Mouse (Mus musculus): ENCODE data around the gene Nlrp3. TPM values are rescaled to one million over a fixed set of nuclear protein-coding genes. Genes with fewer than 3 reads are reported as not detected.

Nlrp3 gene
- polyA plus RNA-seq, 1 experiment: 4.1 TPM

DNA sequence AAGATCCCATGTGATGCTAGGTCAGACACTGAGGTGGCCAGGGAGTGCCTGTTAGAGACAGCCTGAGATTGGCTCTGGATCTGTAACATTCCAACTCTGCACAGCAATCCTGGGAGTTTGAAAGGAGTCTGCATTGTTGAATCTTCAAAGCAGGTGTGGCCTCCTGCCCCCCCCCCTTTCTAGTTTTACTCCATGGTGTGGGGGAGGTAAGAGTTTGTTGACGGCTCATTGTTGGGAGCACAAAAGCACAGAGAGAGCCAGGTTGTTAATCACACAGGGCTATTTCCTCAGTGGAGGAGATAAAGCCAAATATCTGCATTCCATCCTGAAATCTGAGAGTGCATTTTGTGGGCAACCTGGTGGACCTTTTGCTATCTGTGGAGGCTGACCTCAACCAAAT is 29.8 kb upstream of the Nlrp3 start:
- TF ChIP-seq CTCF (IDR thresholded peaks at IDR 0.05; ENCODE audit: control insufficient read depth, insufficient read depth, low read length) (no peak), POLR2A (IDR thresholded peaks at IDR 0.05; ENCODE audit: borderline replicate concordance, control insufficient read depth, low read depth, low read length) (no peak)
- Histone ChIP-seq H3K27ac (ENCODE audit: control insufficient read depth, insufficient read depth, low read depth, low read length, poor library complexity) (no peak overlapping the region), H3K4me3 (replicated peaks; ENCODE audit: control insufficient read depth, low read depth, low read length) (no peak overlapping the region), H3K4me1 (ENCODE audit: control insufficient read depth, insufficient read depth, low read length) (no peaks in the 10 kb centered on the region)
- 68% methylated on average over 1 of the region's 1 CpGs for WGBS

DNA sequence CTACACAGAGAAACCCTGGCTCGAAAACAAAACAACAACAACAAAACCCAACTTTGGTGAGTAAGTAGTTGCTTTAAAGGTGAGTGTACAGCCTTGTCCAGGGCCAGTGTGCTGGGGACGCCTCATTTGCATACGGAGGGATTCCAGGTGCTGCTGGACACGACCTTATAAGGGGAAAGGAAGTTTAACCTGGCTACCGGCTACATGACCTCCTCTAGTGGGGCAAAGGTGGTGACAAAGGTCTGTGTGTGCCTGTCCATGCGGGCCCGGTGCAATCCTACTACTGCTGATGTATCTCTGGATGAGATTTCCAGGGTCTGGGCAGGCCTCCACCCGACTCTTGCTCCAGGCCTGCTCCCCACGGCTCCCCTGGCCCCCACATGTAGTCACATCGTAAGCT is 28.6 kb upstream of the Nlrp3 start:
- Histone ChIP-seq H3K27ac (ENCODE audit: control insufficient read depth, insufficient read depth, low read depth, low read length, poor library complexity) (no peak overlapping the region), H3K4me3 (replicated peaks; ENCODE audit: control insufficient read depth, low read depth, low read length) (no peak overlapping the region), H3K4me1 (ENCODE audit: control insufficient read depth, insufficient read depth, low read length) (no peaks in the 10 kb centered on the region)
- 89% methylated on average over 10 of the region's 10 CpGs for WGBS
- TF ChIP-seq CTCF (IDR thresholded peaks at IDR 0.05; ENCODE audit: control insufficient read depth, insufficient read depth, low read length) (no peak), POLR2A (IDR thresholded peaks at IDR 0.05; ENCODE audit: borderline replicate concordance, control insufficient read depth, low read depth, low read length) (no peak)

DNA sequence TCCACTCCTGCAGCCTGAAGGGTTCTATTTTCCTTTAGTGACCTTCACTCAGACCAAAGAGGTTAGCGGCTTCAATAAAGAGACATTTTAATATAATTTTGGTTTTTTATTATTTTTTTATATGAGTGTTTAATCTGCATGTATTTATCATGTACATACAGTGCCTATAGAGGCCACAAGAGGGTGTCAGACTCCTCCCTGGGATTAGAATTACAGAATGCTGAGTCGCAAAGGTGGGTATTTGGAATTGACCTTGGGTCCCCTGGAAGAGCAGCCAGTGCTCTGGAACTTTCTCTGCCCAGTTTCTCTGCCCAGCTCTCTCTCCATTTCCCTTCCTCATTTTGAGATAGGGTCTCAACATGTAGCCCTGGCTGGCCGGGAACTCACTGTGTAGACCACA is 27.8 kb upstream of the Nlrp3 start:
- WGBS: 80% methylated on average over 3 of the region's 3 CpGs
- Histone ChIP-seq H3K4me1 (ENCODE audit: control insufficient read depth, insufficient read depth, low read length) (no peaks in the 10 kb centered on the region), H3K27ac (ENCODE audit: control insufficient read depth, insufficient read depth, low read depth, low read length, poor library complexity) (no peak overlapping the region), H3K4me3 (replicated peaks; ENCODE audit: control insufficient read depth, low read depth, low read length) (no peak overlapping the region)
- no peak for TF ChIP-seq POLR2A (IDR thresholded peaks at IDR 0.05; ENCODE audit: borderline replicate concordance, control insufficient read depth, low read depth, low read length)
- TF ChIP-seq CTCF (IDR thresholded peaks at IDR 0.05; ENCODE audit: control insufficient read depth, insufficient read depth, low read length): no peak

DNA sequence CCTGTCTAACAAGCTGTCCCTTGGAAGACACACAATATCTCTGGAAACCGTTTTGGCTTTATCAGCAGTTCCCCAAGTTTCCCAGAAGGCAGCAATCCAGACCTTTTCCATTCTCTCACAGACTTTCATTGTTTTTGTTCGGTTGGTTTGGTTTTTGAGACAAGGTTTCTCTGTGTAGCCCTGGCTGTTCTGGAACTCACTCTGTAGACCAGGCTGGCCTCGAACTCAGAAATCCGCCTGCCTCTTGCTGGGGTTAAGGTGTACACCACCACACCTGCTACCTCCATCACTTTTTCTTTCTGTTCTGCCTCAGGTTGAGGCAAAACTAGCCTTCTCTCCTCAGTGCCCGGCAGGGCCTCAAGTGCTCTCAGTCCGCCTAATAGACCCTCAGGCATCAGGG is 27.0 kb upstream of the Nlrp3 start:
- H3K27ac ChIP-seq (ENCODE audit: control insufficient read depth, insufficient read depth, low read depth, low read length, poor library complexity): no peak overlapping the region
- no peak for TF ChIP-seq CTCF (IDR thresholded peaks at IDR 0.05; ENCODE audit: control insufficient read depth, insufficient read depth, low read length)
- TF ChIP-seq POLR2A (IDR thresholded peaks at IDR 0.05; ENCODE audit: borderline replicate concordance, control insufficient read depth, low read depth, low read length): no peak
- no peaks in the 10 kb centered on the region for H3K4me1 ChIP-seq (ENCODE audit: control insufficient read depth, insufficient read depth, low read length)
- WGBS: 68% methylated on average over 6 of the region's 6 CpGs
- no peak overlapping the region for H3K4me3 ChIP-seq (replicated peaks; ENCODE audit: control insufficient read depth, low read depth, low read length)

DNA sequence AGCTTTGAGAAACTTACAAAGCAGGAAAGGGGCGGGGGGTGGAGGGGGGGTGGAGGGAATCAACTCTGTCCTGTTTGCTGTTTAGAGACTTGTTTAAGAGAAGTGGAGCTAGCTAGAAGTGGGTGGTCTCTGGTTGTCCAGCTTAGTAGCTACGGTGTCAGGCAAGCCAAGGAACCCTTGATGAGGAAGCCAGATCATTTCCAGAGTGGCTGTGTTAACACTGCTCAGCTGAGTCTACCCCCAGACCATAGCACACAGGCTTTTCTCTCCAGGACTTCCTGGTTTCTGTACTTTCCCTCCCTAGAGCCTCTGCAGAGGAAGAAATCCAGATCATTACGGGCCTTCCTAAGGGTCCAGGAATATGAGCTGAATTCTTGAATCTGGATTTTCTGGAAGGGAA is 26.6 kb upstream of the Nlrp3 start:
- no peak for TF ChIP-seq CTCF (IDR thresholded peaks at IDR 0.05; ENCODE audit: control insufficient read depth, insufficient read depth, low read length)
- no peak for TF ChIP-seq POLR2A (IDR thresholded peaks at IDR 0.05; ENCODE audit: borderline replicate concordance, control insufficient read depth, low read depth, low read length)
- Histone ChIP-seq H3K4me3 (replicated peaks; ENCODE audit: control insufficient read depth, low read depth, low read length) (no peak overlapping the region), H3K4me1 (ENCODE audit: control insufficient read depth, insufficient read depth, low read length) (no peaks in the 10 kb centered on the region), H3K27ac (ENCODE audit: control insufficient read depth, insufficient read depth, low read depth, low read length, poor library complexity) (no peak overlapping the region)
- 45% methylated on average over 3 of the region's 3 CpGs for WGBS

DNA sequence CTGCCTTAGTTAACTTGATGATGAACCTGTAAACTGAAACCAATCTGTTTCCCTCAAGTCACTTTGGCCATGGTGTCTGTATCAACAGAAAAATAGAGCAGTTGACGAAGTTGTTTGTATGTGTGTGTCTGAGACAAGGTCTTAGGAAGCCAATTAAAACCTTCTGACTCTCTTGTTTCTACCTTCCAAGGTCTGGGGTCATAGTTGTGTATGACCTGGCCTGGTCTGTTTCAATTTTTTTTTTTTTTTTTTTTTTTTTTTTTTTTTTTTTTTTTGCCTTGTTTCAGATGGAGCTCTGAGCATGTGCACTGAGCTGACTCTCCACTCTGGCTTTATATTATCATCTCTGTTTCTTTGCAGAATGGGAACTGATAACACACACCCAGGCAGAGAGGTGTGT is 23.9 kb upstream of the Nlrp3 start:
- 67% methylated on average over 1 of the region's 1 CpGs for WGBS
- no peak overlapping the region for H3K4me3 ChIP-seq (replicated peaks; ENCODE audit: control insufficient read depth, low read depth, low read length)
- no peak for TF ChIP-seq CTCF (IDR thresholded peaks at IDR 0.05; ENCODE audit: control insufficient read depth, insufficient read depth, low read length)
- TF ChIP-seq POLR2A (IDR thresholded peaks at IDR 0.05; ENCODE audit: borderline replicate concordance, control insufficient read depth, low read depth, low read length): no peak
- no peaks in the 10 kb centered on the region for H3K4me1 ChIP-seq (ENCODE audit: control insufficient read depth, insufficient read depth, low read length)
- H3K27ac ChIP-seq (ENCODE audit: control insufficient read depth, insufficient read depth, low read depth, low read length, poor library complexity): no peak overlapping the region

DNA sequence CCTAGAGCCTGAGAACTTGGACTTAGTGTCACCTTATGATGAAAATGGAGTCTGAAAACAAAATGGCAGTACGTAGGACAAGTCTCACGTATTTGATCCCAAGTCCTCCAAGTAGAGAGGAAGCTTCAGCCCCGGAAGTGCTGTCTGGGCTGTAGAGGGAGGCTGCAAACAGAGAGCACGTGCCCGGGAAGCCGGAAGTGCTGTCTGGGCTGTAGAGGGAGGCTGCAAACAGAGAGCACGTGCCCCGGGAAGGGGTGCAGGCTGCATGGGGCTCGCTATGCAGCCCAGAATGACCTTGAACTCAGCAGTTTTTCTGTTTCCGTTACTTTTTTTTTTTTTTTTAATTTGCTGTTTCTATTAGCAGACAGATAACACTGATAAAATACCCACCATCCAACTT is 23.1 kb upstream of the Nlrp3 start:
- H3K27ac ChIP-seq (ENCODE audit: control insufficient read depth, insufficient read depth, low read depth, low read length, poor library complexity): no peak overlapping the region
- 27% methylated on average over 10 of the region's 10 CpGs for WGBS

DNA sequence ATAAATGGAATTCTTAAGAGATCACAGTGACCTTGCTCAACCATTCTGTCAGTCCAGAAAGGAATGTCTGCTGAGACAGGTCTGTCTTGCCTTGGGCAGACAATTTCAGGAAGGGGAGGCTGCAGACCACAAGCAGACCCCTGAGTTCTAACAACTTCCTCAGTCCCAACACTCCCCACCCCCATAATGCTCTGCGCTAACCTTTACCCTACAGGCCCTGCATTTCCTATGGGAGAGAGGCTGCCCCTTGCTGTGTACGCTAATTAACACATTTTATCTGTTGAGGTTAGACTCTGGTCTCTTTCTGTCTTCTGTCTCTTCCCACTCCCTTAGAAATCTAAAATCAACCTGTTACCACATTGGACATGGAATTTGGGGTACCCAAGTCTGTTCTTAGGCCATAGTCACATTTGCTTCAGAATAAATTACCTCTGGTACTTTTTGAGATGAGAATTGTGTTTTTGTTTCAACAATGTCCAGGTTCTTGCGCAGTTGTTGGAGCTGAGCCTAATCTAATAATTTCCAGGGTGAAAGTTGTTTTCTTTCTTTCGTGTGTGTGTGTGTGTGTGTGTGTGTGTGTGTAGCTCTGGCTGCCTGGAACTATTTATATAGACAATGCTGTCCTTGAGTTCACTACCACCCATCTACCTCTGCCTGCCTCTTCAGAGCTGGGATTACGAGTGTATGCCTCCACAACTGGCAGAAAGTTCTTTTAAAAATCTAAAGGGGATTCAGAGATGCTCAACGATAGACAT is 21.4 kb upstream of the Nlrp3 start:
- Histone ChIP-seq H3K4me3 (replicated peaks; ENCODE audit: control insufficient read depth, low read depth, low read length) (no peak overlapping the region), H3K4me1 (ENCODE audit: control insufficient read depth, insufficient read depth, low read length) (no peaks in the 10 kb centered on the region), H3K27ac (ENCODE audit: control insufficient read depth, insufficient read depth, low read depth, low read length, poor library complexity) (no peak overlapping the region)
- 82% methylated on average over 6 of the region's 6 CpGs for WGBS
- TF ChIP-seq POLR2A (IDR thresholded peaks at IDR 0.05; ENCODE audit: borderline replicate concordance, control insufficient read depth, low read depth, low read length): no peak
- TF ChIP-seq CTCF (IDR thresholded peaks at IDR 0.05; ENCODE audit: control insufficient read depth, insufficient read depth, low read length): no peak

More for the DNA sequence above, 23.1 kb upstream of the Nlrp3 start:
- H3K4me1 ChIP-seq (ENCODE audit: control insufficient read depth, insufficient read depth, low read length): no peaks in the 10 kb centered on the region
- no peak overlapping the region for H3K4me3 ChIP-seq (replicated peaks; ENCODE audit: control insufficient read depth, low read depth, low read length)
- TF ChIP-seq CTCF (IDR thresholded peaks at IDR 0.05; ENCODE audit: control insufficient read depth, insufficient read depth, low read length) (no peak), POLR2A (IDR thresholded peaks at IDR 0.05; ENCODE audit: borderline replicate concordance, control insufficient read depth, low read depth, low read length) (no peak)

DNA sequence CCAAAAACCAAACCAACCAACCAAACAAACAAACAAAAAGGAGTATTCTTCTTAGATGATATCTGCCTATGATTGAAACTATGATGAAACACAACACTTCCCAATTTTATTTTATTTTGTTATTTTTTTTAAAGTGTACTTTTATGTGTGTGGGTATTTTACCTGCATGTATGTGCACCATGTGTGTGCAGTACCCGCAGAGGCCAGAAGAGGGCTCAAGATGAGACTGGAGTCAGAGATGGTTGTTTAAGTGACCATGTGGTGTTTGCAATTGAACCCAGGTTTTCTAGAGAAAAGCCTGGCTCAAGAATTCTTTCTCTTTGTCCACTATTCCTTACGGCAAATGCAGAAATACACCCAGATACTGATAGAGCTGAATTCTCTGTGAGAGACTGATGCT is 17.2 kb upstream of the Nlrp3 start:
- TF ChIP-seq CTCF (IDR thresholded peaks at IDR 0.05; ENCODE audit: control insufficient read depth, insufficient read depth, low read length): no peak
- no peak for TF ChIP-seq POLR2A (IDR thresholded peaks at IDR 0.05; ENCODE audit: borderline replicate concordance, control insufficient read depth, low read depth, low read length)
- Histone ChIP-seq H3K27ac (ENCODE audit: control insufficient read depth, insufficient read depth, low read depth, low read length, poor library complexity) (no peak overlapping the region), H3K4me1 (ENCODE audit: control insufficient read depth, insufficient read depth, low read length) (peaks cover 6% of the 10 kb centered on the region), H3K4me3 (replicated peaks; ENCODE audit: control insufficient read depth, low read depth, low read length) (no peak overlapping the region)
- 89% methylated on average over 2 of the region's 2 CpGs for WGBS

Measured in bone marrow, adult 2 months (tissue).